Mouse (Mus musculus): ENCODE measurements around the gene Sgk1.

Sgk1 gene

DNA sequence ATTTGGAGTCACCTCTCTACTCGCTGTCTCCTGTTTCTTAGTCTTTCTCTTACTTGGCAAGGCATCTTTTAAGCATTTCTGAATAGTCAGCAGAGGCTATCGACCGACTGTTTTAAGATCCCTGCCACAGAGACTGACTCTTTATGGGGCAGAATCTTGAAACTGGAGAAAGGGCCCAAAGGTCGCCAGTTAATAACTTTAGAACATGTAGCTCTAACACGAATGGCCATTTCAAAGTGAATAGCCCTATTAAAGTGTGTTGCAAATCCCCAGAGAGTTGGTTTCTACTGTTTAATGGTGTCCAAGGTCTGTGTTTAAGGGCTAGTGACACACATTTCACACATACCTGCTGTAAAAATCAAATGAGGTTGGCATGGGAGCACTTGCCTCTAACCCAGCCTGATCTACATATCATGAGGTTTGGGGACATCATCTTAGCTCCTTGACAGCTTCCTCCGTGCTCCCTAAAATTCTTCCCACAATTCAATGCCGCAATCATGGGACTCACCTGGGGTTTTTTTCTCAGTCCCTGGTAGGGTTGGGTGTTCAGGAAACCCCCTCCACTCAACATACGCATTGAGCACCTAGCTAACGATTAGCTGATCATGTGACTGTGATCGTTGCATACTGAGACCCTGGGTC is 125.3 kb downstream of the Sgk1 start:
- no peak for DNase-seq

DNA sequence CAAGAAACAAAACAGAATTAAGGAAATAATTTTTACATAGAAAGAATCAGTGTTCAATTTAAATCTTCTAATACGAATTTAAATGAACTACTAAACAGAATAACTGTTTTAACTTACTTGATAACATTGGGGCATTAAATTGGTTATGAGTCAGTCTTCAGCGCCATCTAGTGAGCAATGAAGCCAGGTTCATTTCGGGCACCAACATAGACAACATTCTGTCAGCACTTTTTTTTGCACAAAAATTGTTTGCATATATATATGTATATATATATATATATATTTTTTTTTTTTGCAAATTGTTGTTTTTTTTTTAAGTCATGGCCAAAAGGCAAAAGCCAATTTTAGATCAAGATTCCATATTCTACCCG is 125.8 kb downstream of the Sgk1 start:
- DNase-seq = peak; percentile 52 to 63

DNA sequence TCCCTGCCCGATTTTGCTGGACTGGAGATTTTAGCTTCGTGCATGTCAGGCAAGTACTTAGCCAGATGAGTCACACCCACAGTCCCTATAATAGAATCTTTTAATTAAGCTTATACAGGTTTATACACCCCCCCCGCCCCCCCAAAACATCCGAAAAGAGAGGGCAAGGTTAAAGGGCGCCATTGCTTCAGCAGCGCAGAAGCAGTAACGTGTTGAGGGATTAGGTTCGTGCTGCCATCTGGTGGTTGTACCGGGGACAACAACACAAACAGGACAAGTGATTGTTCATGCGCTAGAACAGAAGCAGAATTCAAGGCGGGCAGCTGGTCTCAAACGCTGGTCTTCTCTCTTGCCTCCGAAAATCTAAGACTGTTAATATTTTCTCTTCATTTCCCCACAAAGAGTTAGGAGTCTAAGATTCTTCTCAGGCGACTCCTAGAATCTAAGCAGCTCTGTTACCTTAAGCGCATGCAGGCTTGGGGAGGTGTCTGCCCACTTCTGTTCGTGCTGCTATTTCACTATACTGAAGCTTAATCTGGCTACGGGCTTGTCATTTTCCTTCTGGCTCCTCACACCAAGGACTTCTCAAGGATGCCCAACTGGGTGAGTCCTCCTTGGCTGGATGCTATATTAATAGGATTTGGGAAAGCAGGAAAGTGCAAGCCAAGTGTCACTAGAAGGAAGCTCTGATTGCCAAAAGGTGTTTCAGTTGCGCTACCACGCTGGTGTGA is 128.3 kb downstream of the Sgk1 start:
- DNase-seq = peak; percentile 86 to 88

DNA sequence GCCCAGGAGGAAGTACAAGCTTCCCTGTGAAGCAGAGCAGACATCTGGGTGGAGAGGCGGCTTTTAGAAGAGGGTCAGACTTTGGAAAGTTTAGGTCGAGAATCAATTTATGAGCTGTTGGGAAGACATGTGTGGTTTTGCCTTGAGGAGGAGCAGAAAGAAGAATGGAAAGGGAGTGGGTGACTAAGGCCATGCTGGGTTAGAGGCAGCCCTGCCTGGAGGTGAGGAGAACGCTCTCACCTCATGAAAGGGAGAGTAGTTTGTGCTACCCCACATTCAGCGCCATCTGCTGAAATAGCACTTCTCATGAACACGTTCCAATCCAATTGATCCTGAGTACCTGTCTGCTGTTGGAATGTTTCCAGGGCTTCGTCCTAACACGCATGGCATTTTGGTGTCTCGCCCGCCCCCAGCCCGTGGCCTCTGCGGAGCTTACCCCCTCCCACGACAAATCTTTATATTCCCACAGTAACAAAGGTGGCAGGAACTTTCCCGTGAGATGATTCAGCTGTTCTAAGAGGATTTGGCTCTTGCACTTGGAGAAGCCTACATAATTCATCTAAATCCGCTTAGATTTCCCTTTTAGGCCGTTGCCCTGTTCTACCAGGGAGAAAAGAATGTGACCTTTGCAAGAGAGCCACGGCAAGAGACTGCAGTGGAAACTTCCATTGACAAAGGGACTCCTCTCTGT is 135.6 kb downstream of the Sgk1 start:
- DNase-seq = no peak

DNA sequence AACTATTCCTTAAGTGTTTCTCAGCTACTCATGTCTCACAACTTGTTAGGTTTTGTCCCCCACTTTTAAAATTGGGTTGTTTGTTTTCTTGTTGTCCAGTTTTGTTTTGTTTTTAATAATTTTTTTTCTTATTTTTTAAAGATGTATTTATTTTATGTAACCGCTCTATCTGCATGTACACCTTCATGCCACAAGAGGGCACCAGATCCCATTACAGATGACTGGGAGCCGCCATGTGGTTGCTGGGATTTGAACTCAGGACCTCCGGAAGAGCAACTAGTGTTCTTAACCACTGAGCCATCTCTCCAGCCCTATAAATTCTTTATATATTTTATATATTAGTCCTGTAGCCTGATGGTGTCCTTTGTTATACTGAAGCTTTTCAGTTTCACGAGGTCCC is 136.6 kb downstream of the Sgk1 start:
- no peak for DNase-seq

DNA sequence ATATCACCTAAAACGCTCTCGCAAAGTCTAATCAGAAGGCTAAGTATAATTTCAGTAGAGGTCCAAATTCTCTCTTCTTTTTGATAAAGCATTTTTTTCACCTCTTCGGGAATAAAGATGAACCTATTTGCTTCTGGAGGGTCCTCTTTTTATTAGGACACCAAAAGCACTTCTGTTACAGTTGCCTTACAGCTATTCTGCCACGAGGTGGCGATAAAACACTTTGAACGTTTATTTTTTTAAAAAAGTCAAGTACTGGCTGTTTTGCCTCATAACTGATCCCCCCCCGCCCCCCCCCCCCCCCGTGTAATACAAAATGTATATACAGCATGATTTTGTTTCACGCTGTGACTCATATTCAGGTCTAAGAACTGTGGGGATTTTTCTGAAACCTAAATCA is 152.3 kb downstream of the Sgk1 start:
- DNase-seq = peak; percentile 51 to 63

DNA sequence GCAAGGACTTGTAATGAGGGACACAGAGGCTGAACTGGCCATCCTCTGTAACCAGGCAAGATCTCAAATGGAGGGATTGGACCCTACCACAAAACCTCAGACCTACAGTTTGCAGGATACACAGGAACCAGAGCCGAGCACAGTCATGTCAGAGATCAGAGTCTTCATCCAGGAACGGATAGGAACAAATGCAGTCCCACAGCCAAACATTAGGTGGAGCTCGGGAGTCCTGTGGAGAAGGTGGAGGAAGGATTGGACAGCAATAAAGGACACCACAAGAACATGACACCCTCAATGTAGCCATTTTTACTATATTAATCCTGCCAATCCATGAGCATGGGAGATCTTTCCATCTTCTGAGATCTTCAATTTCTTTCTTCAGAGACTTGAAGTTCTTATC is 154.3 kb downstream of the Sgk1 start:
- DNase-seq = peak; percentile 60 to 69

All from B cell, adult 2 months (primary cell).